Mouse (Mus musculus) kidney, postnatal 4 days (tissue): ENCODE measurements around the gene Krt23.

Experiments used
- DNase-seq, 2 experiments: peaks; one replicate each; pipeline ENCODE4 v3.0.0; 2021; ENCODE audit warnings: mixed read lengths in 2 of 2

The Krt23 gene

GRCm38 (mm10) chr11:99492733-99493573 is at the start of gene Krt23:
Gene Krt23, minus strand, starts transcription at chr11:99493137.
- DNase-seq, result peak; percentile 9 to 21

GRCm38 (mm10) chr11:99539721-99540120 is 46.8 kb upstream of the Krt23 start:
- DNase-seq, result peak; percentile 55 to 67

- DNase-seq, result no peak
Observed at GRCm38 (mm10) chr11:99521288-99521860, 28.4 kb upstream of the Krt23 start, which contains the start of gene Krt39. Gene Krt39, minus strand, starts transcription at chr11:99521338.

GRCm38 (mm10) chr11:99514098-99514497 is 21.2 kb upstream of the Krt23 start:
- DNase-seq, result no peak

- DNase-seq, result no peak
Observed at GRCm38 (mm10) chr11:99500095-99500805, 7.3 kb upstream of the Krt23 start.

GRCm38 (mm10) chr11:99496460-99496859 is 3.5 kb upstream of the Krt23 start:
- no peak for DNase-seq

- no peak for DNase-seq
Observed at GRCm38 (mm10) chr11:99494741-99495140, 1.8 kb upstream of the Krt23 start.

GRCm38 (mm10) chr11:99493574-99493850 is 575 bp upstream of the Krt23 start:
- no peak for DNase-seq

- no peak for DNase-seq
Observed at GRCm38 (mm10) chr11:99491040-99491439, 1.9 kb downstream of the Krt23 start.

- no peak for DNase-seq
Observed at GRCm38 (mm10) chr11:99490624-99491023, 2.3 kb downstream of the Krt23 start.

- DNase-seq, result peak in 1 of 2 experiments; percentile 6
Observed at GRCm38 (mm10) chr11:99489233-99489632, 3.7 kb downstream of the Krt23 start.

- DNase-seq, result no peak
Observed at GRCm38 (mm10) chr11:99474981-99475380, 18.0 kb downstream of the Krt23 start.

GRCm38 (mm10) chr11:99473433-99473832 is 19.5 kb downstream of the Krt23 start:
- no peak for DNase-seq

- no peak for DNase-seq
Observed at GRCm38 (mm10) chr11:99472405-99472804, 20.5 kb downstream of the Krt23 start.

- no peak for DNase-seq
Observed at GRCm38 (mm10) chr11:99471946-99472345, 21.0 kb downstream of the Krt23 start.

GRCm38 (mm10) chr11:99469228-99469627 is 23.7 kb downstream of the Krt23 start:
- no peak for DNase-seq

GRCm38 (mm10) chr11:99468566-99468965 is 24.4 kb downstream of the Krt23 start:
- DNase-seq, result no peak

- no peak for DNase-seq
Observed at GRCm38 (mm10) chr11:99466316-99466715, 26.6 kb downstream of the Krt23 start.

- peak; percentile 91 for DNase-seq
Observed at GRCm38 (mm10) chr11:99464836-99465235, 28.1 kb downstream of the Krt23 start.

GRCm38 (mm10) chr11:99463155-99463554 is 29.8 kb downstream of the Krt23 start:
- peak; percentile 85 for DNase-seq

- DNase-seq, result peak; percentile 36 to 67
Observed at GRCm38 (mm10) chr11:99461736-99462135, 31.2 kb downstream of the Krt23 start.

GRCm38 (mm10) chr11:99458887-99459286 is 34.0 kb downstream of the Krt23 start:
- no peak for DNase-seq

- peak; percentile 11 to 25 for DNase-seq
Observed at GRCm38 (mm10) chr11:99454759-99455158, 38.2 kb downstream of the Krt23 start.

GRCm38 (mm10) chr11:99454044-99454443 is 38.9 kb downstream of the Krt23 start:
- no peak for DNase-seq
